Mouse (Mus musculus) embryonic fibroblast, embryonic 13.5 days (primary cell): ENCODE results near the gene Sec14l1.

Experiments used
- CTCF ChIP-seq: IDR thresholded peaks from 2 replicates; pipeline ENCODE4 v1.5.1; 2011; ENCODE audit warnings: mild to moderate bottlenecking, control low read depth, low read length, moderate library complexity, borderline replicate concordance; ENCODE audit not compliant: insufficient read depth
- POLR2A ChIP-seq: IDR thresholded peaks from 2 replicates; pipeline ENCODE4 v1.6.1; 2011; ENCODE audit warnings: low read depth, mild to moderate bottlenecking, control low read depth, low read length, moderate library complexity

GRCm38 (mm10) chr11:117086215-117086614 is 28.8 kb upstream of the Sec14l1 start:
- TF ChIP-seq POLR2A (no peak), CTCF (no peak)
